Mouse (Mus musculus): Measurements from ENCODE around the gene Polr2e. TPM values are rescaled to one million over a fixed set of nuclear protein-coding genes. Genes with fewer than 3 reads are reported as not detected.
A peak's percentile ranks its signal among the peaks of the same experiment; 100 is the strongest.

Polr2e gene
- 115 and 136 TPM in 2 replicates for polyA plus RNA-seq (2015; fragmentation: Nextera tagmentation; extraction: Ambion mirVana)

DNA sequence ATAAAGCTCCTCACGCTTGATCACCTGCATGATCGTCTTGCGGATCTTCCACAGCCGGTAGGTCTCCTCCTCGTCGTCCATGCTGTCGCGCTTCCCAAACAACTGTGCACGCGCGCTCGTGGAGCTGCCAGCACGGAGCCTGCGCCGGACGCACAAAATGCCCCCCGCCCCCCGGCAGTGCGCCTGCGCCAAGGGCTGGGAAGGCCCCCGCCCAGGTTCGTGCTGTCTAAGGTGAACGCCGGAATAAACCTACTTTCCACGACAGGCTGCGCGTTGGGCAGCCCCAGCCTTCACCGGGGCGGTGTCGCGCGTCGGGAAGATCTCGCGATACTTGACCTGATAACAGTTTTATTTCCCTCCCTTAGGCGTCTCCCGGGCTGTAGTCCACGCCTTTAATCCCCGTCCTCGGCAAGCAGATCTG is at the start of gene Polr2e:
Gene Polr2e (minus strand): TSS at position 237 of the 421 bp plus-strand sequence.
- peak within 1 kb of the TSS; percentile 53 for H3K27ac ChIP-seq
- peak within 1 kb of the TSS; percentile 66 for H3K4me3 ChIP-seq
- peaks cover 17% of the 10 kb centered on the region for H3K4me1 ChIP-seq (replicated peaks)
- H3K4me2 ChIP-seq = peak within 1 kb of the TSS; percentile 78
- H3K9me3 ChIP-seq (replicated peaks) = no peaks in the 10 kb centered on the region
- under 1% methylated on average over 40 of the region's 40 CpGs for WGBS
- H3K9ac ChIP-seq = peak within 1 kb of the TSS; percentile 83
- H3K27me3 ChIP-seq = no peaks in the 10 kb centered on the region
- peak; percentile 98 for ATAC-seq (replicated peaks; ENCODE audit: insufficient number of reproducible peaks, insufficient read depth, low FRiP score, low read depth)
- peaks cover 31% of the 10 kb centered on the region for H3K36me3 ChIP-seq

DNA sequence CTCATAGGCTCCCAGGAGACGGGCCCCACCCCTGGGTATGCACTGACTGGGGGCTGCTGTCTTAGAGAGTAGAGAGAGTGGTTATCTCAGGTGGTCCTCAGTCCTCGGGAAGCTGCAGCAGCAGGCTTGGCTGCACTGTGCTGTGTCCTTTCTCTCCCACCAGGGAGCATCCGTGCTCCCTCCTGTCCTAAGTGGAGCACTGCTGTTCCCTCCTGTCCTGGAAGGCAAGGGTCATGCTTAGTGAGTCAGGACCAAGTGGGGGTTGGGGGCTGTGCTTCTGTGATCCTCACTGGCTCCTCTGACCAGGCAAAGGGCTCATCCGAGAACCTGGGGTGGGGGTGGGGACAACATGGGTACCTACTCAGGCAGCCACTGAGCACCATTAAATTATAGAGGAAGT is 49.6 kb upstream of the Polr2e start:
- Histone ChIP-seq H3K4me1 (replicated peaks) (peaks cover 46% of the 10 kb centered on the region), H3K9me3 (replicated peaks) (no peaks in the 10 kb centered on the region), H3K27ac (no peak overlapping the region), H3K36me3 (0 out of 2 replicates have a peak, but pooled peaks cover 2% of the 10 kb centered on the region), H3K4me2 (no peak overlapping the region), H3K4me3 (no peak overlapping the region), H3K9ac (no peak overlapping the region), H3K27me3 (no peaks in the 10 kb centered on the region)
- 52% methylated on average over 4 of the region's 4 CpGs for WGBS
- ATAC-seq (replicated peaks; ENCODE audit: insufficient number of reproducible peaks, insufficient read depth, low FRiP score, low read depth) = no peak

DNA sequence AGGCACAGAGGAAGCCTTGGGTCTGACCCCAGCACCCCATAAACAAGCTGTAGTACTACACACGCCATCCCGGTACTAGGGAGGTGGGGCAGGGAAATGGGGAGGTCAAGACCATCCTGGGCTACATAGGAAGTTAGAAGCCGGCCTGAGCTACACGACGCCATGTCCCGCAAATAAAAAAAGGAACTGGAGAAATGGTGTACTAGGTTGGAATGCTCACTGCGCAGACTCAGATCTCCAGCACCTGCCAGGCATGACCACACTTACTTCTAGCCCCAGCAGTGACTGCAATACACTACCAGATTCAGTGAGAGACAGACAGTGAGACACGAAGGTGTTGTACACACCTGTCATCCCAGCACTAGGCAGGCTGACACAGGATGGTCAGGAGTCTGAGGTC is 47.9 kb upstream of the Polr2e start:
- H3K27ac ChIP-seq = no peak overlapping the region
- ATAC-seq (replicated peaks; ENCODE audit: insufficient number of reproducible peaks, insufficient read depth, low FRiP score, low read depth) = no peak
- no peak overlapping the region for H3K9ac ChIP-seq
- H3K27me3 ChIP-seq = no peaks in the 10 kb centered on the region
- no peaks in the 10 kb centered on the region for H3K9me3 ChIP-seq (replicated peaks)
- peaks cover 18% of the 10 kb centered on the region for H3K36me3 ChIP-seq
- H3K4me1 ChIP-seq (replicated peaks) = peaks cover 38% of the 10 kb centered on the region
- no peak overlapping the region for H3K4me2 ChIP-seq
- WGBS = 83% methylated on average over 8 of the region's 8 CpGs
- H3K4me3 ChIP-seq = no peak overlapping the region

DNA sequence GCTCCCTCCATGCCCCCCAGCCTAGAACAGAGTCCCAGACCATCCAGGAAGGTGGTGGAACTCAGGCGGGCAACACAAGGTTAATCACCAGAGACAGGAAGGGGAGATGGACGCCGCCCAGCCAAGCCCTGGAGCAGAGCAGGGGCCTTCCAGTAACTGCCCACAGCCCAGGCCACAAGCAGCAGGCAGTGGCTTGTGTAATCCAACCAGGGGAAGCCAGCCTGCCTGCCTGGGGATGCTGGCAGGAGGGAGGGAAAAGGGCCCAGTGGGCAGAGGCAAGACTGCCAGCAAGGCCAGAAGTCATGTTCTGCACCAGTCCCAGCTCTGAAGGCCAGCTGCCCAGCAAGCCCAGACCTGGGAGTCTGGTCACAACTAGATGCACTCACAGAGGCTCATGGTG is 47.3 kb upstream of the Polr2e start:
- Histone ChIP-seq H3K9me3 (replicated peaks) (no peaks in the 10 kb centered on the region), H3K4me2 (no peak overlapping the region), H3K36me3 (peaks cover 25% of the 10 kb centered on the region), H3K4me3 (no peak overlapping the region), H3K27me3 (no peaks in the 10 kb centered on the region), H3K27ac (peak overlapping the region; percentile 18), H3K4me1 (replicated peaks) (peaks cover 38% of the 10 kb centered on the region), H3K9ac (no peak overlapping the region)
- 52% methylated on average over 3 of the region's 3 CpGs for WGBS
- 0 out of 2 replicates have a peak, but pooled peaks have one; percentile 7 for ATAC-seq (replicated peaks; ENCODE audit: insufficient number of reproducible peaks, insufficient read depth, low FRiP score, low read depth)

DNA sequence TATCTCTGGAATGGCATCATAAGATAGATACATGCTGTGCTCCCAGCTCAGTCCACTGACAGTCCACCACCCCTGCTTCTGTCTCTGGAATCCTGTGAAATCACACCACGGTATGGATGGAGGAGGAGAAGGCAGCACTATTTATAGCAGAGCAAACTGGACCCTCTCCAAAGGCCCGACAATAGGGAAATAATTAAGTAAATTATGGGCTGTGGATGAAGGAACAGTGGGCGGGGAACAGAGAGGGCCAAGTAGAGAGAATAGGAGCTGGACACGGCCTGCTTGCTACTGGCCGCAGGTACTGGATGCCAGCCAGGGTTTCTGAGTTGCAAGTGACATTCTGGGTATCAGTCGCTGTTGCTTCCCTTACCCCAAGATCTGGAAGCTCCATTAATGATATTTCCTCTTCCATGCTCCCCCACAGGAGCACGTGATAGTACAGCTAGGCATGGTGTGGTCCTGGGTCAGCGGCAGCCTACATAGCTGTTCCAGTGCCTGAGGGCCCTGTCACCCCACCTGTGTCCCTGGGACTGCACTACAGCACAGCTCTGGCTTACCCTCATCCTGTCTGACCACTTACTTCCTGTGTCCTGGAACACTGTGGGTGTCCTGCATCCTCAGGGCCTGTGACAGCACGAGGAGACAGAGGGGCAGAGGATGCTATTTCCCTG is 45.4 kb upstream of the Polr2e start:
- no peak overlapping the region for H3K4me3 ChIP-seq
- H3K27me3 ChIP-seq = no peaks in the 10 kb centered on the region
- peak overlapping the region; percentile 27 for H3K4me2 ChIP-seq
- H3K27ac ChIP-seq = peak overlapping the region; percentile 79
- H3K9me3 ChIP-seq (replicated peaks) = no peaks in the 10 kb centered on the region
- peak; percentile 51 for ATAC-seq (replicated peaks; ENCODE audit: insufficient number of reproducible peaks, insufficient read depth, low FRiP score, low read depth)
- peak overlapping the region; percentile 34; the same call in 1 of the 2 replicates for H3K9ac ChIP-seq
- H3K4me1 ChIP-seq (replicated peaks) = peaks cover 39% of the 10 kb centered on the region
- 29% methylated on average over 9 of the region's 9 CpGs for WGBS
- peaks cover 38% of the 10 kb centered on the region for H3K36me3 ChIP-seq

DNA sequence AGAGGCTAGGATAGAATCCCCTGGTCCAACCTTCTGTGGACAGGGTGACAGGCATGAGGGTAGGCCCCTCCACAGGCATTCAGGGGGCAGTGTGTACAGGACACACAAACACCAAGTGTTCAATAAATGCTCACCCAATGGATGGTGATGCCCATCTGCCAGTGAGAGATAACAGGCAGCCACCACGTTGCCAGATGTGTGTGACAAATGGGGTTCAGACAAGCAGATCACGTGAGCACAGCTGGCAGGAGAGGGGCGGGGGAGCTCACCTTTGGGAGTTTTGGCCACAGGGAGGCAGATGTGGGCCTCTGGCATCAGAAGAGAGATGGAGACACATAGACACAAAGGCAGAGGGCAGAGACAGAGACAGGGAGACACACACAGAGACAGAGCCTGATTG is 41.5 kb upstream of the Polr2e start:
- Histone ChIP-seq H3K27ac (no peak overlapping the region), H3K9me3 (replicated peaks) (no peaks in the 10 kb centered on the region), H3K27me3 (no peaks in the 10 kb centered on the region), H3K4me2 (no peak overlapping the region), H3K4me1 (replicated peaks) (peaks cover 25% of the 10 kb centered on the region), H3K9ac (no peak overlapping the region), H3K36me3 (peaks cover 47% of the 10 kb centered on the region), H3K4me3 (no peak overlapping the region)
- WGBS = 74% methylated on average over 3 of the region's 3 CpGs
- no peak for ATAC-seq (replicated peaks; ENCODE audit: insufficient number of reproducible peaks, insufficient read depth, low FRiP score, low read depth)

DNA sequence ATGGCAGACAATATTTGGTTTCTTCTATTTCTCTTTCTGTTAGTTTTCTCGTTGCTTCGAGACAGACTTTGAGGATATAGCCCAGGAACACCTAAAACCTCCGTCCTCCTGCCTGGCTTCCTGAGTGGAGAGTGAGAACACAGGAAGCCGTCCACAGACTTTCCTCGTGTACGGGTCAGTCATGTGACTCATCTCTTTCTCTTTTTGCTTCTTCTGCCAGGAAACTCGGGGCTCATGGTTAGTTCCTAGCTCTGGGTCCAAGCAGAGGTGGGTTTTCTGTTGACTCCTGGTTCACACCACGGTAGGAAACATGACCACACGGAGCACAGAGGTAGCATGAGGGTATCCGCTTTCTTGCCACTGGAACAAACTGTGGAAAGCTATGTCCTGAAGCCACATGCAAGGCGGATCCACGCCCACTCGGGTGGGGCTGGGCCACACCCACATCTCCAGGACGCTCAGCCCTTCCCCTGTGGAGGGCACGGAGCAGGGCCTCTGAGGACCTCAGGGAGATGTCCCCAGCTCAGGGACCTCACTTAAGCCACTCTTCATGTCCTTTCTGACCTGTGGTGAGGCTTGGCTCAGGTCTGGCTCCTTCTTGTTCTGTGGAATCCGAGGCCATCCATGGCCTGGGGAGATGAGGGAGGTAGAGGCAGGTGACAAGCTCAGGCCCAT is 40.9 kb upstream of the Polr2e start:
- Histone ChIP-seq H3K4me3 (no peak overlapping the region), H3K4me2 (no peak overlapping the region), H3K4me1 (replicated peaks) (peaks cover 24% of the 10 kb centered on the region), H3K9me3 (replicated peaks) (no peaks in the 10 kb centered on the region), H3K9ac (no peak overlapping the region), H3K27me3 (no peaks in the 10 kb centered on the region), H3K27ac (no peak overlapping the region), H3K36me3 (peaks cover 47% of the 10 kb centered on the region)
- no peak for ATAC-seq (replicated peaks; ENCODE audit: insufficient number of reproducible peaks, insufficient read depth, low FRiP score, low read depth)
- WGBS = 76% methylated on average over 16 of the region's 16 CpGs

DNA sequence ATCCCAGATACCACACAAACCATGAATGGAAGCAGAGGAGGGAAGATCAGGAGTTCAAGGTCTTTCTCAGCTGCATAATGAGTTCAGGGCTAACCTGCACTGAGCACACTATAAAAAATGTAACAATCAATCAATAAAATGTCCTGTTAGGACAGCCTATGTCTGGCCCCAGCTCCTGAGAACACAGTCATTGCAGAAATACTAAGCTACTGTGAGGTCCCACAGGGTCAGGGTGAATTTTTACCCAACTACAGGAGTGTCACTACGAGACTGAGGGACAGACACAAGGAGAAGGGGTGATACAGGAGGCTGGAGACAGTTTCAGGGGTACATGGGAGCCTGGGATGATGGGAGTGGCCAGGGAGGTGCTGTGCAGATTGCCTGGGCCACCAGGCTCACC is 38.8 kb upstream of the Polr2e start:
- H3K36me3 ChIP-seq = peaks cover 38% of the 10 kb centered on the region
- no peak overlapping the region for H3K9ac ChIP-seq
- ATAC-seq (replicated peaks; ENCODE audit: insufficient number of reproducible peaks, insufficient read depth, low FRiP score, low read depth) = no peak
- no peaks in the 10 kb centered on the region for H3K9me3 ChIP-seq (replicated peaks)
- WGBS = 96% methylated on average over 1 of the region's 1 CpGs
- no peak overlapping the region for H3K4me3 ChIP-seq
- peaks cover 24% of the 10 kb centered on the region for H3K4me1 ChIP-seq (replicated peaks)
- H3K4me2 ChIP-seq = no peak overlapping the region
- no peaks in the 10 kb centered on the region for H3K27me3 ChIP-seq
- H3K27ac ChIP-seq = no peak overlapping the region

DNA sequence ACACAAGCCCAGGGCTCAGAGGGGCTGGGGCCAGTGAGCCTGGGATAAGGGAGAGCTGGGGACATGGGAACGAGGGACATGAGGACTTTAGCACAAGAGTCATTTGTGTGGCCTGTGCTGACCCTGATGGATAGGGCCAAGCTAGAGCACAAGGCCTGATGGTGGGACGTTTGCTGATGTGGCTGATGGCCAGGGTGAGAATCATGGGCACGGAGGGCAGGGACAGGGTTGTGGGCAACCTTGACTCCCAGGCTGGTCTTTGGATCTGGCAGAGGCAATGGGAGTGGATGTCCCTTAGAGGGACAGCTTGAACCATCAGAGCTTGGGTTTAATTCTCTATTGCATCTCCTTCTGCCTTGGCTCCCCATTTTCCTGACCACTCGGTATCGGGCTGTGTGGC is 37.7 kb upstream of the Polr2e start:
- H3K36me3 ChIP-seq = peaks cover 27% of the 10 kb centered on the region
- WGBS = 88% methylated on average over 5 of the region's 5 CpGs
- H3K27me3 ChIP-seq = no peaks in the 10 kb centered on the region
- no peak for ATAC-seq (replicated peaks; ENCODE audit: insufficient number of reproducible peaks, insufficient read depth, low FRiP score, low read depth)
- H3K4me3 ChIP-seq = no peak overlapping the region
- H3K27ac ChIP-seq = no peak overlapping the region
- no peak overlapping the region for H3K9ac ChIP-seq
- H3K4me1 ChIP-seq (replicated peaks) = peaks cover 34% of the 10 kb centered on the region
- no peaks in the 10 kb centered on the region for H3K9me3 ChIP-seq (replicated peaks)
- no peak overlapping the region for H3K4me2 ChIP-seq

DNA sequence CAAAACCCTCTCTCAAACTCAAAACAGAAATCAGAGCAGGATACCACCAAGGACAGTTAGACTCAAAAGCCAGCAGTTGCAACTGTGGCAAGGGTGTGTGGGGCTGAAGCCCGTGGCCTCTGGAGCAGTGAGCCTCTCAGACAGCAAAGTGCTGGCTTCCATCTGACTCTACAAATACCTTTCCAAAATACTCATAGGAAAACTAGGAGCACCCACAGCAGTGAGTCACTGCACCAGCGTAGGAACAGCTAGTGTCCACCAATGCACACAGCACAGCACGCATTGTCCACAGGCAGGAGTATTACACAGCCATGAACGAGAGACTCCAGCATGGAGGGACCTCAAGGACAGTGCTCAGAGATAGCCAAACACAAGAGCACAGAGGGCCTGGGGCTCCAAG is 36.8 kb upstream of the Polr2e start:
- Histone ChIP-seq H3K4me3 (no peak overlapping the region), H3K4me2 (no peak overlapping the region), H3K27me3 (no peaks in the 10 kb centered on the region), H3K9ac (no peak overlapping the region), H3K4me1 (replicated peaks) (peaks cover 43% of the 10 kb centered on the region), H3K9me3 (replicated peaks) (no peaks in the 10 kb centered on the region), H3K36me3 (peaks cover 18% of the 10 kb centered on the region), H3K27ac (no peak overlapping the region)
- WGBS = 92% methylated on average over 4 of the region's 4 CpGs
- no peak for ATAC-seq (replicated peaks; ENCODE audit: insufficient number of reproducible peaks, insufficient read depth, low FRiP score, low read depth)

DNA sequence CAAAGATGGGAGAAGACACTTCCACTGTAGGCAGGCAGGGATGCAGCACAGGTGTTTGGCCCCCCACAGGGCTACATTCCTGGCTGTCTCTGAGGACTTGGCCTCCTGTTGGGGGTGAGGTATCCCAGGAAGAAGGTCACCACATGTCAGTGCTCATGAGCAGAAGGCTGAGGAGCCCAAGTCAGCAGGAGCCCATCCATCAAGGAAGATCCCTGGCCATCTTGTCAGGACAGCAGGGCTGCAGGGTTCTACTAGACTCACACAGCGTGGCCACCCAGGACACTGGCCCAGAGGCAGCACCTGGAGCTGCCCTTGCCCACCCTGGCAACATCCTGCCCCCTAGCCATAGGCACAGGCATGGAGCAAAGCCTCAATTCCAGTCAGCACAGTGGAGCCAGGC is 36.3 kb upstream of the Polr2e start:
- H3K9ac ChIP-seq = no peak overlapping the region
- no peak overlapping the region for H3K4me3 ChIP-seq
- no peak for ATAC-seq (replicated peaks; ENCODE audit: insufficient number of reproducible peaks, insufficient read depth, low FRiP score, low read depth)
- no peak overlapping the region for H3K4me2 ChIP-seq
- H3K27me3 ChIP-seq = no peaks in the 10 kb centered on the region
- no peaks in the 10 kb centered on the region for H3K9me3 ChIP-seq (replicated peaks)
- H3K36me3 ChIP-seq = peaks cover 14% of the 10 kb centered on the region; the same call in 1 of the 2 replicates
- WGBS = 75% methylated on average over 1 of the region's 1 CpGs
- peaks cover 48% of the 10 kb centered on the region for H3K4me1 ChIP-seq (replicated peaks)
- 0 out of 2 replicates have a peak overlapping the region, but pooled peaks have one; percentile 48 for H3K27ac ChIP-seq

Data from heart, embryonic 15.5 days (tissue).